Mouse (Mus musculus) embryonic fibroblast, embryonic 13.5 days (primary cell): ENCODE data around the gene Zbed6. TPM values are rescaled to one million over a fixed set of nuclear protein-coding genes. Genes with fewer than 3 reads are reported as not detected.

Source experiments
- H3K27ac ChIP-seq: 2 replicates; pipeline ENCODE4 v1.5.1; 2012; ENCODE audit warnings: low read length, control low read depth, inconsistent platforms; ENCODE audit not compliant: insufficient read depth
- H3K4me1 ChIP-seq: 2 replicates; pipeline ENCODE4 v1.6.1; 2011; ENCODE audit warnings: low read length; ENCODE audit not compliant: control insufficient read depth, insufficient read depth
- H3K4me3 ChIP-seq: 2 replicates; pipeline ENCODE4 v1.5.1; 2011; ENCODE audit warnings: mild to moderate bottlenecking, control low read depth, low read length; ENCODE audit not compliant: insufficient read depth
- CTCF ChIP-seq: IDR thresholded peaks from 2 replicates; pipeline ENCODE4 v1.5.1; 2011; ENCODE audit warnings: mild to moderate bottlenecking, control low read depth, low read length, moderate library complexity, borderline replicate concordance; ENCODE audit not compliant: insufficient read depth
- POLR2A ChIP-seq: IDR thresholded peaks from 2 replicates; pipeline ENCODE4 v1.6.1; 2011; ENCODE audit warnings: low read depth, mild to moderate bottlenecking, control low read depth, low read length, moderate library complexity
- polyA plus RNA-seq: library from polyadenylated mRNA; stranded (reverse); fragments of >200 nt; gene quantifications from 2 replicates; pipeline ENCODE4 v1.2.4, GENCODE M21; 2011; ENCODE audit warnings: low read depth; ENCODE audit not compliant: missing spikeins, insufficient read length

Gene Zbed6
- polyA plus RNA-seq, 1 experiment = 44.0 TPM

DNA sequence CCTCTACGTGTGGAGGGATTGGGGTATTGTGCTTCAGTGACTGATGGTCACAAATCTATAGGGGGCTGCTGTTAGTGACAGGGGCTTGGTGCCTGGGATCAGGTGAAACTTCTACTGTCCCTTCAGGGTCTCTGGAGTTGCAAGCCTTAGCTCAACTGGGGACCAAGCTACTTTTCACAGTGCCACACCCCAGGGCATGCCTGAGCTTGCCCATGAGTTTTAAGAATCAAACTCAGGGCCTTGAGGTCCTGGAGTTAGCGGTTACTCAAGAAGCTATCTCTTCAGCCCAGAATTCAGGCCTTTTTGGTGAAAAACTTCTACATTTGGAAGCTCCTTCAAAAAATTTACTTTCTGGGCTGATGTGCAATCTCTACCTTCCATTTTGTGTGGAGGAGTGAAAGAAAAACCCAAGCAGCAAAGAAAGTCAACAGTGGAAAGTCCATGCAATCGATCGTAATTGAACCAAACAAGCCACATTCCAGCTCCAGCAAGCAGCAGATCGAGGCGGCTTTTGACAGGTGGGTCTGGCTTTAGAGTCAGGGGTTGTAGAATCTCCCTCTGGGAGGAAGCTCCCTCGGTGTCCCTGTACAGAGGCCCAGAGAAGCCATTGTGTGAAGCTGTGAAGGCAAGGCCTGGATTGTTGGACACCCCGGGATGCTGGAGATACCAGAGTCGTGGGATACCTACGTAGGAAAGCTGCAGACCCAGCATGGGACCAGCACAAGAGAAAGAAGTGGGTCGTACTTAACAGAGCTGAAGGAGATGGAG is 3.7 kb upstream of the Zbed6 start:
- Histone ChIP-seq H3K4me3 (no peak overlapping the region), H3K27ac (no peak overlapping the region), H3K4me1 (no peaks in the 10 kb centered on the region; the same call in 1 of the 2 replicates)
- TF ChIP-seq POLR2A (no peak), CTCF (no peak)

DNA sequence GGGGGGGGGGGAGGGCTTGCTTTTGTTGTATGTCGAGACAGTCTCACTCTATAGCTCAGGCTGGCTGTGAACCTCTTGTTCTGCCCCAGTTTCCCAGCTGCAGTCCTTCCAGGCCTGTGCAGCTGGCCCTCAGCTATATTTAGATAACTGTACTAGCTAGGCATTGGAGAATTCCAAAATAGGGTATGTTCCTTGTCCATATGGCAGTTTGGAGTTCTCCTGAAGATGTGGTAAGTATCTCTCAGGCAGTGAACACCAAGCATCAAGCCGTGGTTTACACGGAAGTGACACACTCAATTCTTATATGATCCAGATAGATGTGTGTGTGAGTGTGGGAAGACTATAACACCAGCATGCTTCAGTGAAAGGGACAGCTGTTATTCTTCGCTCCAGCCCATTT is 2.7 kb upstream of the Zbed6 start:
- Histone ChIP-seq H3K4me1 (peaks cover 3% of the 10 kb centered on the region), H3K4me3 (no peak overlapping the region), H3K27ac (no peak overlapping the region)
- no peak for TF ChIP-seq CTCF
- no peak for TF ChIP-seq POLR2A

- Histone ChIP-seq H3K27ac (no peak overlapping the region), H3K4me1 (peaks cover 3% of the 10 kb centered on the region), H3K4me3 (no peak overlapping the region)
- TF ChIP-seq CTCF (no peak), POLR2A (no peak)
These were observed 2.3 kb upstream of the Zbed6 start for GRCm38 (mm10) chr1:133662941-133663340.

- Histone ChIP-seq H3K4me3 (peak within 1 kb of the TSS; percentile 79), H3K27ac (peak within 1 kb of the TSS; percentile 89), H3K4me1 (peaks cover 5% of the 10 kb centered on the region)
- TF ChIP-seq POLR2A = peak; percentile 93
- no peak for TF ChIP-seq CTCF
These were observed 683 bp upstream of the Zbed6 start, which contains the start of gene Gm38394 for GRCm38 (mm10) chr1:133661203-133661933. Gene Gm38394 (minus strand): TSS chr1:133661318.

- TF ChIP-seq POLR2A = no peak
- no peak for TF ChIP-seq CTCF
- H3K4me1 ChIP-seq = peaks cover 5% of the 10 kb centered on the region
- H3K4me3 ChIP-seq = 0 out of 2 replicates have a peak overlapping the region, but pooled peaks have one; percentile 9
- H3K27ac ChIP-seq = no peak overlapping the region
These were observed 1.8 kb downstream of the Zbed6 start for GRCm38 (mm10) chr1:133658878-133659277.

DNA sequence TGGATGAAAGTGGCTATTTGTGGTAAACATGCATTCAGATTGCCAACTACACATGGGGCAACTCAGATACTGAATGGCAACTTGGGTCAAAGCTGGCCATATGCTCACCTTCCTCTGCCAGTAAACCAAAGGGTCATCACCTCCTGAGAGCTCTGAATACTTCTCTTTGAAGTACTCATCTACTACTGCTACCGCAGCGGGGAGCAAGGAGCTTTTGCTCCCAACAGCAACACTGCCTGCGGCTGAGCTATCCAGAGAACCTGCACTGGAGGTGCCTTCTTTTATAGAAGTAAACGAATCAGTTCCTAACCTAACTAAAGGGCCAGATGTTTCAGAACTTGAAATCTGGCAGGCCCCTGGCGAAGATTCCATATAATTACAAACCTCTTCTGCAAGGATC is 3.9 kb downstream of the Zbed6 start:
- TF ChIP-seq POLR2A = no peak
- no peak for TF ChIP-seq CTCF
- Histone ChIP-seq H3K4me1 (peaks cover 5% of the 10 kb centered on the region), H3K27ac (no peak overlapping the region), H3K4me3 (no peak overlapping the region)

GRCm38 (mm10) chr1:133653033-133653432 is 7.7 kb downstream of the Zbed6 start:
- no peak overlapping the region for H3K4me3 ChIP-seq
- TF ChIP-seq POLR2A = no peak
- no peak for TF ChIP-seq CTCF
- no peak overlapping the region for H3K27ac ChIP-seq
- peaks cover 2% of the 10 kb centered on the region; the same call in 1 of the 2 replicates for H3K4me1 ChIP-seq

GRCm38 (mm10) chr1:133650288-133651055 is 10.2 kb downstream of the Zbed6 start:
- Histone ChIP-seq H3K27ac (no peak overlapping the region), H3K4me3 (no peak overlapping the region), H3K4me1 (no peaks in the 10 kb centered on the region)
- TF ChIP-seq POLR2A = no peak
- TF ChIP-seq CTCF = no peak

GRCm38 (mm10) chr1:133645652-133646051 is 15.0 kb downstream of the Zbed6 start:
- no peak overlapping the region for H3K4me3 ChIP-seq
- H3K4me1 ChIP-seq = no peaks in the 10 kb centered on the region
- no peak overlapping the region for H3K27ac ChIP-seq
- TF ChIP-seq CTCF (no peak), POLR2A (no peak)
